Mouse (Mus musculus) MEL (cell line): ENCODE data around the gene Myo18a. TPM values are rescaled to one million over a fixed set of nuclear protein-coding genes. Genes with fewer than 3 reads are reported as not detected.

Experiments used
- DNase-seq: peaks from one replicate; pipeline ENCODE4 v3.0.0; 2011; ENCODE audit warnings: low read depth, low spot score
- H3K27ac ChIP-seq: 2 replicates; pipeline ENCODE4 v1.5.1; 2012; ENCODE audit warnings: low read depth, mild to moderate bottlenecking, control low read depth, low read length, moderate library complexity; ENCODE audit not compliant: control insufficient read depth
- H3K27me3 ChIP-seq, 2 experiments: fragments of 150-350 bp in 1 of 2; sonication (generic) in 1 of 2; 2 replicates each; pipeline ENCODE4 v1.6.1; 2012; ENCODE audit warnings: low read length in 2 of 2, mild to moderate bottlenecking in 2 of 2, improper control_type of control experiment in 1 of 2, moderate library complexity in 1 of 2; ENCODE audit not compliant: insufficient read depth in 2 of 2, control insufficient read depth in 1 of 2
- H3K36me3 ChIP-seq, 2 experiments: 2 replicates each; pipeline ENCODE4 v1.6.1; 2012 to 2014; ENCODE audit warnings: low read length in 2 of 2, improper control_type of control experiment in 1 of 2, inconsistent platforms in 1 of 2, mild to moderate bottlenecking in 1 of 2; ENCODE audit not compliant: insufficient read depth in 2 of 2, control insufficient read depth in 1 of 2
- H3K4me1 ChIP-seq, 2 experiments: fragments of 150-350 bp in 1 of 2; sonication (generic) in 1 of 2; 2 replicates each; pipeline ENCODE4 v1.6.1; 2012; ENCODE audit warnings: low read length in 2 of 2, improper control_type of control experiment in 1 of 2, mild to moderate bottlenecking in 1 of 2; ENCODE audit not compliant: insufficient read depth in 2 of 2, control insufficient read depth in 1 of 2
- H3K4me3 ChIP-seq, 2 experiments: fragments of 150-350 bp in 1 of 2; sonication (generic) in 1 of 2; 2 replicates each; pipeline ENCODE4 v1.5.1; 2012; ENCODE audit warnings: low read depth in 2 of 2, low read length in 2 of 2, mild to moderate bottlenecking in 2 of 2, moderate library complexity in 2 of 2, control low read depth in 1 of 2, improper control_type of control experiment in 1 of 2; ENCODE audit not compliant: control insufficient read depth in 1 of 2, insufficient read depth in 1 of 2
- H3K79me2 ChIP-seq: 2 replicates; pipeline ENCODE4 v1.6.1; 2012; ENCODE audit warnings: mild to moderate bottlenecking, low read length, moderate library complexity; ENCODE audit not compliant: control insufficient read depth, poor library complexity, insufficient read depth
- H3K9ac ChIP-seq: 2 replicates; pipeline ENCODE4 v1.6.1; 2012; ENCODE audit warnings: low read depth, mild to moderate bottlenecking, control low read depth, low read length, moderate library complexity; ENCODE audit not compliant: control insufficient read depth, poor library complexity, severe bottlenecking
- H3K9me3 ChIP-seq: fragments of 150-350 bp; sonication (generic); replicated peaks from 2 replicates; pipeline ENCODE4 v1.6.1; 2012; ENCODE audit warnings: mild to moderate bottlenecking, low read length, improper control_type of control experiment, moderate library complexity; ENCODE audit not compliant: insufficient read depth
- CHD2 ChIP-seq: IDR thresholded peaks from 2 replicates; pipeline ENCODE4 v1.6.1; 2011; ENCODE audit warnings: low read length, improper control_type of control experiment
- CTCF ChIP-seq, 3 experiments: IDR thresholded peaks in 2 of 3; conservative IDR thresholded peaks in 1 of 3; 2 replicates each; pipeline ENCODE4 v1.5.1; 2011 to 2012; ENCODE audit warnings: low read length in 3 of 3, low read depth in 2 of 3, mild to moderate bottlenecking in 2 of 3, improper control_type of control experiment in 1 of 3, inconsistent platforms in 1 of 3, mixed read lengths in 1 of 3, moderate library complexity in 1 of 3; ENCODE audit not compliant: control insufficient read depth in 1 of 3, insufficient read depth in 1 of 3, poor library complexity in 1 of 3, severe bottlenecking in 1 of 3
- ELF1 ChIP-seq: IDR thresholded peaks from 2 replicates; pipeline ENCODE4 v1.6.1; 2014; ENCODE audit warnings: low read depth, mild to moderate bottlenecking, inconsistent platforms, low read length, improper control_type of control experiment, moderate library complexity
- EP300 ChIP-seq, 2 experiments: IDR thresholded peaks; 2 replicates each; pipeline ENCODE4 v1.6.1; 2011; ENCODE audit warnings: improper control_type of control experiment in 2 of 2, low read length in 2 of 2, low read depth in 1 of 2, mild to moderate bottlenecking in 1 of 2
- GABPA ChIP-seq: IDR thresholded peaks from 2 replicates; pipeline ENCODE4 v1.6.1; 2012; ENCODE audit warnings: low read depth, mild to moderate bottlenecking, inconsistent platforms, low read length, improper control_type of control experiment, moderate library complexity
- HCFC1 ChIP-seq: IDR thresholded peaks from 2 replicates; pipeline ENCODE4 v1.6.1; 2012; ENCODE audit warnings: low read depth, mild to moderate bottlenecking, inconsistent platforms, low read length, improper control_type of control experiment, moderate library complexity
- MAFK ChIP-seq: IDR thresholded peaks from 2 replicates; pipeline ENCODE4 v1.6.1; 2011; ENCODE audit warnings: low read depth, mild to moderate bottlenecking, low read length, improper control_type of control experiment, borderline replicate concordance
- MAZ ChIP-seq: IDR thresholded peaks from 2 replicates; pipeline ENCODE4 v1.6.1; 2012; ENCODE audit warnings: low read depth, mild to moderate bottlenecking, inconsistent platforms, low read length, improper control_type of control experiment
- MEF2A ChIP-seq: IDR thresholded peaks from 2 replicates; pipeline ENCODE4 v1.6.1; 2014; ENCODE audit warnings: low read depth, mild to moderate bottlenecking, inconsistent platforms, low read length, improper control_type of control experiment; ENCODE audit not compliant: poor library complexity, insufficient replicate concordance, severe bottlenecking; ENCODE audit errors: extremely low read depth
- MXI1 ChIP-seq: IDR thresholded peaks from 2 replicates; pipeline ENCODE4 v1.6.1; 2011; ENCODE audit warnings: mild to moderate bottlenecking, low read depth, low read length, improper control_type of control experiment
- MYC ChIP-seq: IDR thresholded peaks from 2 replicates; pipeline ENCODE4 v1.6.1; 2011; ENCODE audit warnings: low read depth, mild to moderate bottlenecking, low read length, improper control_type of control experiment, moderate library complexity
- POLR2A ChIP-seq, 2 experiments: IDR thresholded peaks; 2 replicates each; pipeline ENCODE4 v1.6.1; 2011 to 2012; ENCODE audit warnings: low read length in 2 of 2, mild to moderate bottlenecking in 2 of 2, control low read depth in 1 of 2, improper control_type of control experiment in 1 of 2, low read depth in 1 of 2, moderate library complexity in 1 of 2; ENCODE audit not compliant: control insufficient read depth in 1 of 2, insufficient read depth in 1 of 2, poor library complexity in 1 of 2
- POLR2AphosphoS2 ChIP-seq: IDR thresholded peaks from 2 replicates; pipeline ENCODE4 v1.6.1; 2011; ENCODE audit warnings: low read length, improper control_type of control experiment
- RAD21 ChIP-seq: IDR thresholded peaks from 2 replicates; pipeline ENCODE4 v1.6.1; 2011; ENCODE audit warnings: mild to moderate bottlenecking, low read depth, low read length, improper control_type of control experiment
- RCOR1 ChIP-seq: IDR thresholded peaks from 2 replicates; pipeline ENCODE4 v1.6.1; 2012; ENCODE audit warnings: low read depth, mild to moderate bottlenecking, inconsistent platforms, low read length, improper control_type of control experiment
- SIN3A ChIP-seq: IDR thresholded peaks from 2 replicates; pipeline ENCODE4 v1.6.1; 2012; ENCODE audit warnings: low read length, improper control_type of control experiment, inconsistent platforms
- SMC3 ChIP-seq: IDR thresholded peaks from 2 replicates; pipeline ENCODE4 v1.6.1; 2011; ENCODE audit warnings: low read depth, low read length, improper control_type of control experiment
- TAL1 ChIP-seq: IDR thresholded peaks from 2 replicates; pipeline ENCODE4 v1.6.1; 2012; ENCODE audit warnings: mild to moderate bottlenecking, inconsistent platforms, low read length, moderate library complexity, mixed read lengths
- TBP ChIP-seq: IDR thresholded peaks from 2 replicates; pipeline ENCODE4 v1.8.0; 2011; ENCODE audit warnings: low read depth, low read length, improper control_type of control experiment
- TCF12 ChIP-seq: IDR thresholded peaks from 2 replicates; pipeline ENCODE4 v1.6.1; 2014; ENCODE audit warnings: low read depth, mild to moderate bottlenecking, inconsistent platforms, low read length, improper control_type of control experiment, moderate library complexity
- UBTF ChIP-seq: IDR thresholded peaks from 2 replicates; pipeline ENCODE4 v1.6.1; 2012; ENCODE audit warnings: low read depth, mild to moderate bottlenecking, inconsistent platforms, low read length, improper control_type of control experiment, moderate library complexity, borderline replicate concordance; ENCODE audit not compliant: insufficient read depth
- USF1 ChIP-seq: IDR thresholded peaks from 2 replicates; pipeline ENCODE4 v1.6.1; 2014; ENCODE audit warnings: low read depth, mild to moderate bottlenecking, inconsistent platforms, low read length, improper control_type of control experiment, moderate library complexity
- USF2 ChIP-seq, 2 experiments: IDR thresholded peaks; 2 replicates each; pipeline ENCODE4 v1.6.1; 2011 to 2012; ENCODE audit warnings: improper control_type of control experiment in 2 of 2, low read length in 2 of 2, borderline replicate concordance in 1 of 2, inconsistent platforms in 1 of 2, low read depth in 1 of 2, mild to moderate bottlenecking in 1 of 2; ENCODE audit not compliant: insufficient read depth in 1 of 2
- ZC3H11A ChIP-seq: IDR thresholded peaks from 2 replicates; pipeline ENCODE4 v1.6.1; 2012; ENCODE audit warnings: low read depth, mild to moderate bottlenecking, inconsistent platforms, low read length, improper control_type of control experiment
- ZMIZ1 ChIP-seq: IDR thresholded peaks from 2 replicates; pipeline ENCODE4 v1.6.1; 2012; ENCODE audit warnings: low read depth, mild to moderate bottlenecking, inconsistent platforms, low read length, improper control_type of control experiment, moderate library complexity
- ZNF384 ChIP-seq: IDR thresholded peaks from 2 replicates; pipeline ENCODE4 v1.6.1; 2012; ENCODE audit warnings: low read depth, mild to moderate bottlenecking, inconsistent platforms, low read length, improper control_type of control experiment
- polyA plus RNA-seq, 2 experiments: library from polyadenylated mRNA; stranded (reverse) in 1 of 2; unstranded in 1 of 2; fragments of >175 nt in 1 of 2; fragments of >200 nt in 1 of 2; gene quantifications; 2 replicates each; pipeline versions ENCODE4 v1.2.1 to v1.2.4; 2012; ENCODE audit warnings: low replicate concordance in 2 of 2, low read depth in 1 of 2; ENCODE audit not compliant: insufficient read length in 2 of 2, insufficient read depth in 1 of 2, missing spikeins in 1 of 2
- total RNA-seq: library from RNA; depleted of rRNA; stranded (reverse); fragments of 300-350 nt; gene quantifications from 2 replicates; pipeline ENCODE4 v1.2.3, GENCODE M21; 2012

The Myo18a gene
- total and polyA plus RNA-seq, 3 experiments, result 13.1 to 18.0 TPM; not detected in 1

DNA sequence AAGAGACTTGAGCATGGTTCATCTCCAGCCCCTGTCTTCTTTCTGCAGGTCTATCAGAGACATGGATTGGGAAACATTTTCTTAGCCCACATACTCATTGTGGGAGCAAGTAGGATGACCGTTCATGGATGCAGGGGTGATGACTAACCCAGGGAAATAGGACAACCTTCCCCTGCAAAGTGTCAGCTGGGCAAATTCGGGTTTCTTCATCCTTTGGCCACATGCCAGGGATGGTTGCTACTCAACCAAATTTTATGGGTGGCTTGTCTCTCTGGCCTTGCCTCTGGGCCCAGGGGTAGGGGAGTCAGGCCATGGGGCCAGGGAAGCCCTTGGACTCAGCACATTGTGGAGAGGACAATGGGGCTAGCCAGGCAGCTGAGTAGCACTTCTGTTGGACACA, 34.5 kb upstream of the Myo18a start:
- H3K9me3 ChIP-seq, result no peaks in the 10 kb centered on the region

DNA sequence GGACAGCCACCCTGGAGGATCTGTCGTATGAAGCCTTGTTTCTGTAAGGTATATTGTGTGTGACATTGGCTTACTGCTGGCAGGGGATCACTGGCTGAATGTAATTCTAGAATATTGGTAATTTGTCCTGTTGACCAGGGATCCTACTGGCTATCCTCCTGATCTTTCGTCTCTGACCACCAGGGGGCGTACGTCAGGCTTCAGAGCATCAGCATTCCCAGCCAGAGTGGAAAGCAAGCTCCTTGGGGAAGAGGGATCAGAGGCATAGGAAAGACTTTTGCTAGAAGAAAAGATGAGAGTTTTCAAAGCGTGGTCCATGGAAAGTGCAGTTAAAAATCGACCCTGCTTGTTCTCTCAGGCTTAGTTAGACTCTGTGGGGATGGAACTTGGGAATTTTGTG, 25.8 kb upstream of the Myo18a start:
- no peaks in the 10 kb centered on the region for H3K36me3 ChIP-seq
- no peaks in the 10 kb centered on the region for H3K4me1 ChIP-seq
- peaks cover 1 to 2% of the 10 kb centered on the region in 2 experiments; a peak in 2 of 4 replicates for H3K27me3 ChIP-seq
- no peak overlapping the region for H3K9ac ChIP-seq
- TF ChIP-seq SIN3A (0 out of 2 replicates have a peak, but pooled peaks have one; percentile 25), SMC3 (peak; percentile 97), ZC3H11A (peak; percentile 66), RAD21 (peak; percentile 64), CTCF (IDR thresholded peaks at IDR 0.05 in 2 of 3, conservative IDR thresholded peaks at IDR 0.05 in 1 of 3; ENCODE audit: control insufficient read depth in 1 of 3, insufficient read depth in 1 of 3, low read depth in 2 of 3, low read length in 3 of 3, poor library complexity in 1 of 3, severe bottlenecking in 1 of 3) (peak; percentile 94 to 98 (median 98)), MEF2A (no peak), MYC (no peak), USF2 (IDR thresholded peaks at IDR 0.05; ENCODE audit: borderline replicate concordance in 1 of 2, insufficient read depth in 1 of 2, low read depth in 1 of 2, low read length in 2 of 2) (no peak)
- no peak overlapping the region for H3K4me3 ChIP-seq
- no peaks in the 10 kb centered on the region for H3K79me2 ChIP-seq
- no peak overlapping the region for H3K27ac ChIP-seq
- H3K9me3 ChIP-seq, result no peaks in the 10 kb centered on the region
- peak; percentile 74 for DNase-seq

More for the DNA sequence above, 34.5 kb upstream of the Myo18a start:
- DNase-seq, result no peak
- TF ChIP-seq POLR2A (IDR thresholded peaks at IDR 0.05; ENCODE audit: control insufficient read depth in 1 of 2, insufficient read depth in 1 of 2, low read depth in 1 of 2, low read length in 2 of 2, poor library complexity in 1 of 2) (no peak), SMC3 (no peak), ZNF384 (no peak), TBP (no peak), CHD2 (no peak)
- no peaks in the 10 kb centered on the region for H3K4me1 ChIP-seq
- no peak overlapping the region for H3K27ac ChIP-seq
- no peaks in the 10 kb centered on the region for H3K36me3 ChIP-seq
- H3K79me2 ChIP-seq, result no peaks in the 10 kb centered on the region
- H3K9ac ChIP-seq, result no peak overlapping the region
- no peak overlapping the region for H3K4me3 ChIP-seq
- no peaks in the 10 kb centered on the region; a peak in 1 of 4 replicates for H3K27me3 ChIP-seq

- H3K27me3 ChIP-seq, result peaks cover 1 to 2% of the 10 kb centered on the region in 2 experiments; a peak in 2 of 4 replicates
- no peaks in the 10 kb centered on the region for H3K9me3 ChIP-seq
- no peaks in the 10 kb centered on the region for H3K79me2 ChIP-seq
- H3K36me3 ChIP-seq, result no peaks in the 10 kb centered on the region
- H3K9ac ChIP-seq, result no peak overlapping the region
- no peak for DNase-seq
- no peak overlapping the region for H3K27ac ChIP-seq
- no peak overlapping the region for H3K4me3 ChIP-seq
- H3K4me1 ChIP-seq, result no peaks in the 10 kb centered on the region
- TF ChIP-seq TCF12 (no peak), RCOR1 (no peak), USF1 (no peak), MAFK (no peak), GABPA (no peak), POLR2AphosphoS2 (no peak), ZMIZ1 (no peak), ELF1 (no peak), MXI1 (no peak), TAL1 (no peak), USF2 (IDR thresholded peaks at IDR 0.05; ENCODE audit: borderline replicate concordance in 1 of 2, insufficient read depth in 1 of 2, low read depth in 1 of 2, low read length in 2 of 2) (no peak), EP300 (IDR thresholded peaks at IDR 0.05; ENCODE audit: low read depth in 1 of 2, low read length in 2 of 2) (no peak), MAZ (no peak), HCFC1 (no peak), ZC3H11A (no peak), UBTF (no peak)
Measured at GRCm38 (mm10) chr11:77738555-77738954, 24.5 kb upstream of the Myo18a start.
